Mouse (Mus musculus): ENCODE measurements around the gene Fignl2.

DNA sequence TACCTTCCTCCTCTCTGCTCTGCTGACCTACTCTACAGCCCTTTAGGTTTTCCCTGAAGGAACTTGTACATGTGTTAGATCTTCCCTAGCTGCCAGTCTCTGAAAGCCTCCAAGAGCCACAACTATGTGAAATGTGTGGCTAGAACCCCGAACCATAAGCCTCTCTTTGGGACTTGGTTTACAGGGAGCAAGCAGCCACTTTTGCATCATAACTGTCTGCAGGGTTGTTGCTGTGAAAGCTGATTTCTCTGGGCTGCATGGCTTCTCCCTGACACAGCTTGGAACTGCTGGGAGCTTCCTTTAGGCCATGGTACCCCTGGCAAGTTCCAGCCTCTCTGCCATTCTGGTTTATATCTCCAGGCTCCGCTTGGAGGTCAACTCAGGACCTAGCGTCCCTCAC lies 75.9 kb downstream of the Fignl2 start:
- TF ChIP-seq CTCF (IDR thresholded peaks at IDR 0.05; ENCODE audit: borderline replicate concordance, control insufficient read depth, extremely low read depth, insufficient read depth, low read length, poor library complexity): no peak
- no peak for TF ChIP-seq POLR2A (IDR thresholded peaks at IDR 0.05; ENCODE audit: control insufficient read depth, extremely low read depth, insufficient read depth, low read length, poor library complexity)
